Mouse (Mus musculus) kidney, postnatal 25 days (tissue): Measurements from ENCODE around the gene Gm5431.
A peak's percentile ranks its signal among the peaks of the same experiment; 100 is the strongest.
"Not testable (repeated sequence)": the region's sequence is repeated elsewhere in the genome, so short reads cannot be mapped to it uniquely, and the experiment has no call there.

ENCODE experiments used
- DNase-seq, 2 experiments: peaks; one replicate each; pipeline ENCODE4 v3.0.0; 2021; ENCODE audit warnings: mixed read lengths in 2 of 2

The Gm5431 gene

GRCm38 (mm10) chr11:48902021-48902420, at the start of gene Gm5431:
Gm5431 (minus strand) TSS chr11:48902214.
- no peak for DNase-seq

- not testable (repeated sequence) for DNase-seq
Observed at GRCm38 (mm10) chr11:48946090-48946489, 44.1 kb upstream of the Gm5431 start, which contains the start of gene Psme2b. Psme2b (minus strand) TSS chr11:48946190.

- DNase-seq, result not testable (repeated sequence)
Observed at GRCm38 (mm10) chr11:48939286-48939685, 37.3 kb upstream of the Gm5431 start.

GRCm38 (mm10) chr11:48935291-48935690, 33.3 kb upstream of the Gm5431 start:
- not testable (repeated sequence) for DNase-seq

GRCm38 (mm10) chr11:48933923-48934322, 31.9 kb upstream of the Gm5431 start:
- not testable (repeated sequence) for DNase-seq

GRCm38 (mm10) chr11:48933422-48933821, 31.4 kb upstream of the Gm5431 start:
- DNase-seq, result not testable (repeated sequence)

GRCm38 (mm10) chr11:48928068-48928467, 26.1 kb upstream of the Gm5431 start:
- not testable (repeated sequence) for DNase-seq

- DNase-seq, result not testable (repeated sequence)
Observed at GRCm38 (mm10) chr11:48926437-48926836, 24.4 kb upstream of the Gm5431 start.

- not testable (repeated sequence) for DNase-seq
Observed at GRCm38 (mm10) chr11:48923818-48924217, 21.8 kb upstream of the Gm5431 start.

- DNase-seq, result no peak
Observed at GRCm38 (mm10) chr11:48918380-48918779, 16.4 kb upstream of the Gm5431 start.

- DNase-seq, result no peak
Observed at GRCm38 (mm10) chr11:48913611-48914010, 11.6 kb upstream of the Gm5431 start.

GRCm38 (mm10) chr11:48908459-48908858, 6.4 kb upstream of the Gm5431 start:
- no peak for DNase-seq

GRCm38 (mm10) chr11:48901567-48901930, 465 bp downstream of the Gm5431 start:
- not testable (repeated sequence) for DNase-seq

- DNase-seq, result not testable (repeated sequence)
Observed at GRCm38 (mm10) chr11:48900654-48901566, 1.1 kb downstream of the Gm5431 start.

- DNase-seq, result peak in 1 of 2 experiments; percentile 55
Observed at GRCm38 (mm10) chr11:48898812-48899431, 3.1 kb downstream of the Gm5431 start.

- no peak for DNase-seq
Observed at GRCm38 (mm10) chr11:48876680-48877079, 25.3 kb downstream of the Gm5431 start.

GRCm38 (mm10) chr11:48875343-48875837, 26.6 kb downstream of the Gm5431 start:
- not testable (repeated sequence) for DNase-seq

GRCm38 (mm10) chr11:48874465-48874864, 27.5 kb downstream of the Gm5431 start:
- DNase-seq, result peak in 1 of 2 experiments; percentile 69

GRCm38 (mm10) chr11:48873591-48874290, 28.3 kb downstream of the Gm5431 start:
- no peak for DNase-seq

- no peak for DNase-seq
Observed at GRCm38 (mm10) chr11:48872695-48873300, 29.2 kb downstream of the Gm5431 start.

- DNase-seq, result peak; percentile 45 to 61
Observed at GRCm38 (mm10) chr11:48871817-48872541, 30.0 kb downstream of the Gm5431 start.
